Mouse (Mus musculus) cerebellum, adult 2 months (tissue): Measurements from ENCODE around the gene Acvrl1. TPM values are rescaled to one million over a fixed set of nuclear protein-coding genes. Genes with fewer than 3 reads are reported as not detected.

ENCODE experiments used
- DNase-seq, 2 experiments: peaks; one replicate each; pipeline ENCODE4 v3.0.0; 2021
- H3K27ac ChIP-seq: fragments of 200-500 bp; 2 replicates; pipeline ENCODE4 v1.5.1; 2012; ENCODE audit warnings: low read length, control low read depth, inconsistent platforms; ENCODE audit not compliant: insufficient read depth
- H3K27me3 ChIP-seq: fragments of 200-500 bp; 2 replicates; pipeline ENCODE4 v1.6.1; 2012; ENCODE audit warnings: inconsistent platforms, mild to moderate bottlenecking, low read length, moderate library complexity; ENCODE audit not compliant: control insufficient read depth, insufficient read depth
- H3K4me1 ChIP-seq: fragments of 200-500 bp; 2 replicates; pipeline ENCODE4 v1.6.1; 2011; ENCODE audit warnings: low read length; ENCODE audit not compliant: control insufficient read depth, insufficient read depth
- H3K4me3 ChIP-seq: fragments of 200-500 bp; replicated peaks from 2 replicates; pipeline ENCODE3; 2011; ENCODE audit warnings: mild to moderate bottlenecking, low read depth, low read length, control low read depth; ENCODE audit not compliant: insufficient read depth
- CTCF ChIP-seq: fragments of 200-500 bp; IDR thresholded peaks from 2 replicates; pipeline ENCODE4 v1.5.1; 2011; ENCODE audit warnings: low read depth, mild to moderate bottlenecking, control low read depth, low read length, moderate library complexity, borderline replicate concordance; ENCODE audit not compliant: insufficient read depth
- POLR2A ChIP-seq: fragments of 200-500 bp; IDR thresholded peaks from 2 replicates; pipeline ENCODE4 v1.6.1; 2011; ENCODE audit warnings: low read length, control low read depth, borderline replicate concordance; ENCODE audit not compliant: insufficient read depth
- WGBS: fragments of 180-500 bp; shearing (Covaris S2); methylation state at CpG from one replicate; pipeline ENCODE4 v1.1.7; 2018; 5-methylcytosine and 5-hydroxymethylcytosine counted together
- polyA plus RNA-seq: library from polyadenylated mRNA; depleted of rRNA; stranded (reverse); fragments of >200 nt; gene quantifications from 2 replicates; pipeline ENCODE4 v1.2.3, GENCODE M21; 2012

The Acvrl1 gene
- polyA plus RNA-seq, 1 experiment, result 17.2 TPM

- DNase-seq, result no peak
- H3K27me3 ChIP-seq, result no peaks in the 10 kb centered on the region
- no peak overlapping the region for H3K4me3 ChIP-seq
- no peak overlapping the region for H3K27ac ChIP-seq
- H3K4me1 ChIP-seq, result no peaks in the 10 kb centered on the region
- TF ChIP-seq POLR2A (no peak), CTCF (no peak)
- WGBS, result 64% methylated on average over 15 of the region's 15 CpGs
Observed at GRCm38 (mm10) chr15:101146100-101146965, 18.0 kb downstream of the Acvrl1 start.

- Histone ChIP-seq H3K4me3 (no peak overlapping the region), H3K27ac (no peak overlapping the region), H3K4me1 (no peaks in the 10 kb centered on the region), H3K27me3 (no peaks in the 10 kb centered on the region)
- TF ChIP-seq POLR2A (no peak), CTCF (no peak)
- no peak for DNase-seq
- WGBS, result 79% methylated on average over 16 of the region's 16 CpGs
Observed at GRCm38 (mm10) chr15:101147115-101147909, 19.0 kb downstream of the Acvrl1 start.

- Histone ChIP-seq H3K4me1 (no peaks in the 10 kb centered on the region), H3K4me3 (no peak overlapping the region), H3K27ac (no peak overlapping the region), H3K27me3 (no peaks in the 10 kb centered on the region)
- TF ChIP-seq CTCF (no peak), POLR2A (no peak)
- 65% methylated on average over 6 of the region's 6 CpGs for WGBS
- DNase-seq, result no peak
Observed at GRCm38 (mm10) chr15:101147910-101148273, 19.6 kb downstream of the Acvrl1 start.

- DNase-seq, result no peak
- 77% methylated on average over 6 of the region's 6 CpGs for WGBS
- no peaks in the 10 kb centered on the region for H3K27me3 ChIP-seq
- H3K4me1 ChIP-seq, result no peaks in the 10 kb centered on the region
- H3K4me3 ChIP-seq, result no peak overlapping the region
- TF ChIP-seq CTCF, result no peak
- H3K27ac ChIP-seq, result no peak overlapping the region
Observed at GRCm38 (mm10) chr15:101148604-101149003, 20.3 kb downstream of the Acvrl1 start.

- TF ChIP-seq CTCF (no peak), POLR2A (no peak)
- WGBS, result 83% methylated on average over 9 of the region's 9 CpGs
- Histone ChIP-seq H3K4me1 (no peaks in the 10 kb centered on the region), H3K27me3 (no peaks in the 10 kb centered on the region), H3K4me3 (no peak overlapping the region), H3K27ac (no peak overlapping the region)
- no peak for DNase-seq
Observed at GRCm38 (mm10) chr15:101151409-101152261, 23.3 kb downstream of the Acvrl1 start.

DNA sequence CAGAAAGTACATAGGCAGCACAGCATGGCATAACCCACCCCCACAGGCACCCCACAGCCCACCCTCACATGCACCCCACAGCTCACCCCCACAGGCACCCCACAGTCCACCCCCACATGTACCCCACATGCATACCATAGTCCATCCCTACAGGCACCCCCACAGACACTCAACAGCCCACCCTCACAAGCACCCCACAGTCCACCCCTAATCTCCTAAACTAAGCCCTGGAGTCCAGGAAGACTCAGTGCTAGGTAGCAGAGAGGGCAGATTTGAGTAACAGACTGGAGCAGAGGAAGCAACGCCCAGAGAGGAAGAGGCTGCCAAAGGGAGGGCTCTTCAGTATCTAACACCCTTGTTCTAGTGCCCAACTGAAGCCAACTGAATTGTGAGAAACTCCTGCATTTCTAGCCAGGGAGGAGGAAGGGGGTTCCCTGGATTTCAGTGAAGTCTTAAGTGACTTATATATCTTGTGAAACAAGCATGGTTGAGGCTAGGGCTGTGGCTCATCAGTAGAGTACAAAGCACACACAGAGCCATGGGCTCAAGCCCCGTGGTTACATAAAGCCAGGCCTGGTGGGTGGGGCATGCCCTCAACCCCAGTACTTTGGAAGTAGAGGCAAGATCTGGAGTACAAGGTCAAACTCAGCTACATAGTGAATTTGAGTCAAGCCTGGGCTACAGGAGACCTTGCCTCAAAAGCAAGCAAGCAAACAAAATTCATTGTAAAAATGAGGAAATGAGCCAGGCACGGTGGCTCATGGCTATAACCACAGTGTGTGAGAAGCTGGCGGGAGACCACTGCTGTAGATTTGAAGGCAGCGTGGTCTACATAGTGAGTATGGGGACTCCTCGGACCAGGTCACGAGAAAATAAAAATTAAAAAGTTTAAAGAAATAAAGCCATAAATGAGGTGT lies 26.6 kb downstream of the Acvrl1 start:
- 81% methylated on average over 7 of the region's 7 CpGs for WGBS
- DNase-seq, result no peak
- TF ChIP-seq CTCF, result no peak
- H3K27ac ChIP-seq, result no peak overlapping the region
- no peaks in the 10 kb centered on the region for H3K4me1 ChIP-seq
- no peaks in the 10 kb centered on the region for H3K27me3 ChIP-seq
- H3K4me3 ChIP-seq, result no peak overlapping the region

DNA sequence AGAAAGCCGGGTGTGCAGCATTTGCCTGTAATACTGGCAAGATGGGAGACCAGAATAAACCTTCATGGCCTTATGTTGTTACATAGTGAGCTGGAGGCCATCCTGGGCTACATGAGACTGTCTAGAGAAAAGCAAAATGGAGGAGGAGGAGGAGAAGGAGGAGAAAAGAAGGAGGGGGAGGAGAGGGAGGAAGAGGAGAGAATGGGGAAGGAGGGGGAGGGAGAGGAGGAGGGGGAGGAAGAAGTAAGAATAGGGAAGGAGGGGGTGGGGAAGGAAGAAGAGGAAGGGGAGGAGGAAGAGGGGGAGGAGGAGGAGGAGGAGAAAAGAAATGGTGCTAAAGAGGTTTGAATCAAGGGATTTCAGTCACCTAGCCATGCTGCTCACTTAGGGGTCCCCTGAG lies 31.8 kb downstream of the Acvrl1 start:
- Histone ChIP-seq H3K27me3 (no peaks in the 10 kb centered on the region), H3K4me3 (no peak overlapping the region), H3K27ac (no peak overlapping the region), H3K4me1 (no peaks in the 10 kb centered on the region)
- no peak for TF ChIP-seq CTCF
- no peak for TF ChIP-seq POLR2A
- 15% methylated on average over 1 of the region's 1 CpGs for WGBS
- DNase-seq, result no peak
